Mouse (Mus musculus): ENCODE data around the gene Ndufa9. TPM values are rescaled to one million over a fixed set of nuclear protein-coding genes. Genes with fewer than 3 reads are reported as not detected.

The Ndufa9 gene
- polyA plus RNA-seq, 1 experiment from 2014 or later: 209 TPM

- no peak overlapping the region for H3K27ac ChIP-seq (replicated peaks)
- no peaks in the 10 kb centered on the region for H3K9me3 ChIP-seq
- no peak overlapping the region for H3K4me2 ChIP-seq
- no peak for ATAC-seq (ENCODE audit: low read depth)
- no peaks in the 10 kb centered on the region for H3K36me3 ChIP-seq
- 77% methylated on average over 6 of the region's 6 CpGs for WGBS
- no peaks in the 10 kb centered on the region for H3K4me1 ChIP-seq (replicated peaks)
- no peak overlapping the region for H3K4me3 ChIP-seq
- H3K9ac ChIP-seq: no peak overlapping the region
- H3K27me3 ChIP-seq: no peaks in the 10 kb centered on the region
Observed at GRCm38 (mm10) chr6:126794751-126795150, 54.2 kb downstream of the Ndufa9 start.

GRCm38 (mm10) chr6:126793689-126794088, 55.2 kb downstream of the Ndufa9 start:
- H3K36me3 ChIP-seq: no peaks in the 10 kb centered on the region
- no peak overlapping the region for H3K4me2 ChIP-seq
- no peaks in the 10 kb centered on the region for H3K9me3 ChIP-seq
- no peak overlapping the region for H3K27ac ChIP-seq (replicated peaks)
- no peaks in the 10 kb centered on the region for H3K4me1 ChIP-seq (replicated peaks)
- ATAC-seq (ENCODE audit: low read depth): no peak
- 96% methylated on average over 6 of the region's 6 CpGs for WGBS
- H3K9ac ChIP-seq: no peak overlapping the region
- no peak overlapping the region for H3K4me3 ChIP-seq
- H3K27me3 ChIP-seq: no peaks in the 10 kb centered on the region

GRCm38 (mm10) chr6:126791964-126792363, 57.0 kb downstream of the Ndufa9 start:
- Histone ChIP-seq H3K27me3 (no peaks in the 10 kb centered on the region), H3K4me1 (replicated peaks) (no peaks in the 10 kb centered on the region), H3K4me2 (peak overlapping the region; percentile 34; the same call in 1 of the 2 replicates), H3K4me3 (no peak overlapping the region; the same call in 1 of the 2 replicates), H3K27ac (replicated peaks) (no peak overlapping the region), H3K9me3 (no peaks in the 10 kb centered on the region), H3K9ac (no peak overlapping the region), H3K36me3 (no peaks in the 10 kb centered on the region)
- ATAC-seq (ENCODE audit: low read depth): no peak
- WGBS: 32% methylated on average over 12 of the region's 12 CpGs

- H3K9ac ChIP-seq: no peak overlapping the region
- WGBS: 42% methylated on average over 4 of the region's 4 CpGs
- no peak overlapping the region for H3K4me2 ChIP-seq
- no peaks in the 10 kb centered on the region for H3K27me3 ChIP-seq
- H3K4me3 ChIP-seq: no peak overlapping the region
- no peaks in the 10 kb centered on the region for H3K9me3 ChIP-seq
- H3K36me3 ChIP-seq: no peaks in the 10 kb centered on the region
- no peak for ATAC-seq (ENCODE audit: low read depth)
- no peak overlapping the region for H3K27ac ChIP-seq (replicated peaks)
- no peaks in the 10 kb centered on the region for H3K4me1 ChIP-seq (replicated peaks)
Observed at GRCm38 (mm10) chr6:126791488-126791887, 57.4 kb downstream of the Ndufa9 start.

- WGBS: 80% methylated on average over 8 of the region's 8 CpGs
- no peak overlapping the region for H3K4me3 ChIP-seq
- H3K4me1 ChIP-seq (replicated peaks): no peaks in the 10 kb centered on the region
- no peaks in the 10 kb centered on the region for H3K36me3 ChIP-seq
- no peaks in the 10 kb centered on the region for H3K27me3 ChIP-seq
- no peak for ATAC-seq (ENCODE audit: low read depth)
- H3K27ac ChIP-seq (replicated peaks): no peak overlapping the region
- H3K9me3 ChIP-seq: no peaks in the 10 kb centered on the region
- H3K9ac ChIP-seq: no peak overlapping the region
- no peak overlapping the region for H3K4me2 ChIP-seq
Observed at GRCm38 (mm10) chr6:126788863-126789262, 60.1 kb downstream of the Ndufa9 start.

- H3K4me2 ChIP-seq: no peak overlapping the region
- no peak for ATAC-seq (ENCODE audit: low read depth)
- H3K9ac ChIP-seq: no peak overlapping the region
- no peak overlapping the region for H3K27ac ChIP-seq (replicated peaks)
- H3K4me3 ChIP-seq: no peak overlapping the region
- H3K9me3 ChIP-seq: no peaks in the 10 kb centered on the region
- H3K36me3 ChIP-seq: no peaks in the 10 kb centered on the region
- no peaks in the 10 kb centered on the region for H3K4me1 ChIP-seq (replicated peaks)
- H3K27me3 ChIP-seq: no peaks in the 10 kb centered on the region
- WGBS: 51% methylated on average over 5 of the region's 5 CpGs
Observed at GRCm38 (mm10) chr6:126784206-126784605, 64.7 kb downstream of the Ndufa9 start.

- Histone ChIP-seq H3K4me3 (no peak overlapping the region), H3K9ac (no peak overlapping the region), H3K27ac (replicated peaks) (no peak overlapping the region), H3K36me3 (no peaks in the 10 kb centered on the region), H3K4me2 (no peak overlapping the region), H3K4me1 (replicated peaks) (no peaks in the 10 kb centered on the region), H3K27me3 (no peaks in the 10 kb centered on the region), H3K9me3 (no peaks in the 10 kb centered on the region)
- ATAC-seq (ENCODE audit: low read depth): no peak
- WGBS: 79% methylated on average over 10 of the region's 10 CpGs
Observed at GRCm38 (mm10) chr6:126783651-126784066, 65.3 kb downstream of the Ndufa9 start.

- Histone ChIP-seq H3K27ac (replicated peaks) (no peak overlapping the region), H3K9ac (no peak overlapping the region), H3K4me3 (no peak overlapping the region), H3K4me1 (replicated peaks) (no peaks in the 10 kb centered on the region), H3K36me3 (no peaks in the 10 kb centered on the region), H3K27me3 (no peaks in the 10 kb centered on the region), H3K9me3 (no peaks in the 10 kb centered on the region), H3K4me2 (no peak overlapping the region)
- no peak for ATAC-seq (ENCODE audit: low read depth)
- 94% methylated on average over 1 of the region's 1 CpGs for WGBS
Observed at GRCm38 (mm10) chr6:126783056-126783455, 65.9 kb downstream of the Ndufa9 start.

- Histone ChIP-seq H3K9ac (no peak overlapping the region), H3K9me3 (no peaks in the 10 kb centered on the region), H3K36me3 (no peaks in the 10 kb centered on the region), H3K4me3 (no peak overlapping the region), H3K4me2 (no peak overlapping the region), H3K27ac (replicated peaks) (no peak overlapping the region), H3K4me1 (replicated peaks) (no peaks in the 10 kb centered on the region), H3K27me3 (no peaks in the 10 kb centered on the region)
- no peak for ATAC-seq (ENCODE audit: low read depth)
- 83% methylated on average over 6 of the region's 6 CpGs for WGBS
Observed at GRCm38 (mm10) chr6:126777889-126778288, 71.0 kb downstream of the Ndufa9 start.

GRCm38 (mm10) chr6:126773873-126774272, 75.1 kb downstream of the Ndufa9 start:
- no peak overlapping the region for H3K9ac ChIP-seq
- no peaks in the 10 kb centered on the region for H3K36me3 ChIP-seq
- no peak overlapping the region for H3K4me3 ChIP-seq
- H3K4me1 ChIP-seq (replicated peaks): peaks cover 18% of the 10 kb centered on the region
- WGBS: 77% methylated on average over 4 of the region's 4 CpGs
- ATAC-seq (ENCODE audit: low read depth): no peak
- H3K9me3 ChIP-seq: no peaks in the 10 kb centered on the region
- no peak overlapping the region for H3K27ac ChIP-seq (replicated peaks)
- H3K27me3 ChIP-seq: 0 out of 2 replicates have a peak, but pooled peaks cover 5% of the 10 kb centered on the region
- no peak overlapping the region for H3K4me2 ChIP-seq

- no peak overlapping the region for H3K4me3 ChIP-seq
- H3K9ac ChIP-seq: no peak overlapping the region
- no peaks in the 10 kb centered on the region for H3K9me3 ChIP-seq
- H3K27me3 ChIP-seq: 0 out of 2 replicates have a peak, but pooled peaks cover 5% of the 10 kb centered on the region
- H3K36me3 ChIP-seq: no peaks in the 10 kb centered on the region
- H3K4me2 ChIP-seq: no peak overlapping the region
- H3K4me1 ChIP-seq (replicated peaks): peaks cover 34% of the 10 kb centered on the region
- 84% methylated on average over 4 of the region's 4 CpGs for WGBS
- H3K27ac ChIP-seq (replicated peaks): no peak overlapping the region
- no peak for ATAC-seq (ENCODE audit: low read depth)
Observed at GRCm38 (mm10) chr6:126772326-126772725, 76.6 kb downstream of the Ndufa9 start.
